Mouse (Mus musculus): ENCODE measurements at regions not wholly inside any gene's neighbourhood (a gene's known extent, or its start where the extent isn't known, plus 50 kb on each side); places are given as distances from the start of the nearest gene placed in this dataset.

DNA sequence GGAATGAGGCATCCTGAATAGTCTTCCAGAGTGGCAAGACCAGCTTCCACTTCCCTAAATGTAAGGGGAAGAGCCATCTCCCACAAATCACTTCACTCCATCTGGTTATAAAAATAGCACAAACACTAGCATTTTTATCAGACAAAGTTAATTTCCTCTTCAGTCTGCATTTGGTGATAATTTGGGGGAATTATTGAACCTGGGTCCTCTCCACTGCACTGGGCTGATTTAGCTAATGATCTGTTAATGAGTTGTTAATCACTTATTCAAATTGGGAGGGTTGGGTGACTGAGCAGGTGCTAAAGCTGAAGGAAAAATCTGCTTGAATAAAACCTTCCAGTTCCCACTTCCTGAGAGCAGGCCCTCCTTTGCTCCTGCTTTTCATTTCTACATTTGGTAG lies 531.4 kb upstream of the Kirrel3 start:
- Histone ChIP-seq H3K9ac (ENCODE audit: low read length) (no peak overlapping the region), H3K27ac (ENCODE audit: low read length) (no peak overlapping the region), H3K9me3 (replicated peaks; ENCODE audit: control insufficient read depth, low read length) (no peaks in the 10 kb centered on the region), H3K4me3 (replicated peaks; ENCODE audit: low read length) (no peak overlapping the region), H3K4me1 (ENCODE audit: control insufficient read depth, insufficient read depth, low read length) (no peaks in the 10 kb centered on the region), H3K36me3 (ENCODE audit: control insufficient read depth, insufficient read depth, low read length) (no peaks in the 10 kb centered on the region), H3K4me2 (ENCODE audit: low read depth, low read length) (no peak overlapping the region), H3K27me3 (ENCODE audit: control insufficient read depth, insufficient read depth, low read length) (no peaks in the 10 kb centered on the region)
- no peak for ATAC-seq (ENCODE audit: insufficient read depth, low FRiP score)

Data from stomach, embryonic 16.5 days (tissue).